Mouse (Mus musculus): Measurements from ENCODE around the gene Snn. TPM values are rescaled to one million over a fixed set of nuclear protein-coding genes. Genes with fewer than 3 reads are reported as not detected.

The Snn gene
- polyA plus RNA-seq, 1 experiment from 2014 or later, result 31.0 TPM

GRCm38 (mm10) chr16:11040603-11041002 is 20.1 kb upstream of the Snn start:
- DNase-seq (ENCODE audit: low spot score) (no peak), ATAC-seq (replicated peaks; ENCODE audit: low FRiP score, low read depth) (no peak)
- WGBS, result 70% methylated on average over 2 of the region's 2 CpGs
- H3K4me3 ChIP-seq (replicated peaks; ENCODE audit: low read depth, low read length), result no peak overlapping the region
- no peak for TF ChIP-seq CTCF (IDR thresholded peaks at IDR 0.05; ENCODE audit: low read depth)
- no peak overlapping the region for H3K27ac ChIP-seq
- no peak overlapping the region for H3K4me2 ChIP-seq (ENCODE audit: low read length)
- H3K4me1 ChIP-seq (replicated peaks; ENCODE audit: insufficient read depth, low read length), result no peaks in the 10 kb centered on the region
- no peaks in the 10 kb centered on the region for H3K9me3 ChIP-seq (replicated peaks; ENCODE audit: low read length)
- no peaks in the 10 kb centered on the region for H3K27me3 ChIP-seq (ENCODE audit: insufficient read depth, low read length)
- no peaks in the 10 kb centered on the region for H3K36me3 ChIP-seq (ENCODE audit: insufficient read depth, low read length)
- H3K9ac ChIP-seq (ENCODE audit: low read depth, low read length), result no peak overlapping the region

GRCm38 (mm10) chr16:11043239-11043638 is 17.5 kb upstream of the Snn start:
- 81% methylated on average over 5 of the region's 5 CpGs for WGBS
- no peaks in the 10 kb centered on the region for H3K27me3 ChIP-seq (ENCODE audit: insufficient read depth, low read length)
- H3K4me1 ChIP-seq (replicated peaks; ENCODE audit: insufficient read depth, low read length), result no peaks in the 10 kb centered on the region
- no peak for DNase-seq (ENCODE audit: low spot score)
- H3K9me3 ChIP-seq (replicated peaks; ENCODE audit: low read length), result no peaks in the 10 kb centered on the region
- H3K9ac ChIP-seq (ENCODE audit: low read depth, low read length), result no peak overlapping the region
- H3K4me2 ChIP-seq (ENCODE audit: low read length), result no peak overlapping the region
- H3K27ac ChIP-seq, result no peak overlapping the region
- no peak overlapping the region for H3K4me3 ChIP-seq (replicated peaks; ENCODE audit: low read depth, low read length)
- ATAC-seq (replicated peaks; ENCODE audit: low FRiP score, low read depth), result no peak
- TF ChIP-seq CTCF (IDR thresholded peaks at IDR 0.05; ENCODE audit: low read depth), result no peak
- no peaks in the 10 kb centered on the region for H3K36me3 ChIP-seq (ENCODE audit: insufficient read depth, low read length)

DNA sequence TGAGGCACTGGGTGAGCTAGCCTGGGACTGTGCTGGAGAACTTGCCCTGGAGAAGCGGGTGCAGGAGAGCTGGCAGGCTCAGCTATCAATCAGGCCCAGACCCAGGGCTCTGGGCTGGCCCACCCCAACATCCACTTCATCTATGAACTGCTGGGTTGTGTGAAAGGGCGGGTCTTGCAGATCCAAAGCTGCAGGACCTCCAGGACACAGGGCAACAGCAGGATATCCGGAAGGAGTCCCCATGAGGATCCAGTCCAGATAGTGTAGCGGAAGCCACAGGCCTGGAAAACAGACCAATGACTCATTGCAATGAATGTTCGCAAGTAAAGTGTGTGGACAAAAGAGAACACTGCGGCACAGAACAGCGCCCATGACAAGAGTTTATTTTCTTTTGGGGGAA is 14.3 kb upstream of the Snn start:
- no peaks in the 10 kb centered on the region for H3K9me3 ChIP-seq (replicated peaks; ENCODE audit: low read length)
- H3K4me3 ChIP-seq (replicated peaks; ENCODE audit: low read depth, low read length), result no peak overlapping the region
- WGBS, result 83% methylated on average over 7 of the region's 7 CpGs
- DNase-seq (ENCODE audit: low spot score), result peak; percentile 9
- no peaks in the 10 kb centered on the region for H3K4me1 ChIP-seq (replicated peaks; ENCODE audit: insufficient read depth, low read length)
- H3K27me3 ChIP-seq (ENCODE audit: insufficient read depth, low read length), result no peaks in the 10 kb centered on the region
- H3K27ac ChIP-seq, result no peak overlapping the region
- no peak overlapping the region for H3K9ac ChIP-seq (ENCODE audit: low read depth, low read length)
- peak; percentile 43; the same call in 1 of the 2 replicates for ATAC-seq (replicated peaks; ENCODE audit: low FRiP score, low read depth)
- TF ChIP-seq CTCF (IDR thresholded peaks at IDR 0.05; ENCODE audit: low read depth), result no peak
- no peaks in the 10 kb centered on the region for H3K36me3 ChIP-seq (ENCODE audit: insufficient read depth, low read length)
- no peak overlapping the region for H3K4me2 ChIP-seq (ENCODE audit: low read length)

- Histone ChIP-seq H3K4me1 (replicated peaks; ENCODE audit: insufficient read depth, low read length) (no peaks in the 10 kb centered on the region), H3K4me2 (ENCODE audit: low read length) (no peak overlapping the region), H3K9ac (ENCODE audit: low read depth, low read length) (no peak overlapping the region), H3K27me3 (ENCODE audit: insufficient read depth, low read length) (no peaks in the 10 kb centered on the region), H3K27ac (no peak overlapping the region), H3K9me3 (replicated peaks; ENCODE audit: low read length) (no peaks in the 10 kb centered on the region), H3K4me3 (replicated peaks; ENCODE audit: low read depth, low read length) (no peak overlapping the region), H3K36me3 (ENCODE audit: insufficient read depth, low read length) (no peaks in the 10 kb centered on the region)
- DNase-seq (ENCODE audit: low spot score) (no peak), ATAC-seq (replicated peaks; ENCODE audit: low FRiP score, low read depth) (no peak)
- TF ChIP-seq CTCF (IDR thresholded peaks at IDR 0.05; ENCODE audit: low read depth), result no peak
- WGBS, result 84% methylated on average over 7 of the region's 7 CpGs
These were observed 13.6 kb upstream of the Snn start for GRCm38 (mm10) chr16:11047130-11047529.

DNA sequence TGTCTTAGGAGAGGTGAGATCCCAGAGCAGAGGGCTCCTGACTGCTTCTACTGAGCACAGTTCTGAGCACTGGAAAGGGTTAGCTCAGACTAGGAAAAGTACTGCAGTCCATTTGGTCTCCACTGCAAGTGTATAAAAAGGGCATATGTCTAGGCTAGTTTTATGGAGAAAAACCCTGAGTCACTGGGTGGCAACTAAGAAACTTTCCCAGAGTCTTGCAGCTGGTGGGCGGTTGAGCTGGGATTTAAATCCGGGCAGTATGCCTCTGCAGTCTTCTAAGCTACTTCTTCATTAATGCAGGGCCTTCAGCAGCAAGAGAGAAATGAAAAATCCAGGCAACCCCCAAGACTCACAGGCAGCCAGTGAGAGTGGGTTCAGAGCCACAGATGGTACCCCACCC is 10.5 kb upstream of the Snn start:
- WGBS, result 88% methylated on average over 2 of the region's 2 CpGs
- ATAC-seq (replicated peaks; ENCODE audit: low FRiP score, low read depth), result no peak

DNA sequence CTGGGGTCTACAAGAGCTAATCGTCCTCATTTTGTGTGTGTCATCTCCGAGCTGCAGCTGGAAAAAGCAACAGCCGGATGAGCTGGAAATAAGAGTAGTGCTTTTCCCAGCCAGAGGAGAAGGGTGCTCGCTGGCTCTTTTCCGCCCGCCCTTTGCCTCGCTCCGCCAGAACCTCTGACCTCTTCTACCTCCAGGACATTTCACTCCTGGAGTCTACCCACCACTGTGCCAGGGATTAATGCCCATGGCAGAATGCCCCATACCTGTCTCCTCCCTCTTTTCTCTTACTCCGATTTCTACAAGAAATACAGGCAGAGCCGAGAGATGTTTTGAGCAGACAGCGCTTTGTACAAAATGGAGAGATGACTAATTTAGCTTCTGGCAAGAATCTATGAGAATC is 9.6 kb upstream of the Snn start:
- Histone ChIP-seq H3K9me3 (replicated peaks; ENCODE audit: low read length) (no peaks in the 10 kb centered on the region), H3K4me2 (ENCODE audit: low read length) (no peak overlapping the region), H3K36me3 (ENCODE audit: insufficient read depth, low read length) (no peaks in the 10 kb centered on the region), H3K9ac (ENCODE audit: low read depth, low read length) (no peak overlapping the region), H3K27ac (no peak overlapping the region), H3K4me3 (replicated peaks; ENCODE audit: low read depth, low read length) (no peak overlapping the region), H3K4me1 (replicated peaks; ENCODE audit: insufficient read depth, low read length) (no peaks in the 10 kb centered on the region), H3K27me3 (ENCODE audit: insufficient read depth, low read length) (no peaks in the 10 kb centered on the region)
- no peak for TF ChIP-seq CTCF (IDR thresholded peaks at IDR 0.05; ENCODE audit: low read depth)
- ATAC-seq (replicated peaks; ENCODE audit: low FRiP score, low read depth), result no peak
- 85% methylated on average over 11 of the region's 11 CpGs for WGBS
- DNase-seq (ENCODE audit: low spot score), result no peak

More for the DNA sequence above, 10.5 kb upstream of the Snn start:
- H3K4me2 ChIP-seq (ENCODE audit: low read length), result no peak overlapping the region
- H3K36me3 ChIP-seq (ENCODE audit: insufficient read depth, low read length), result no peaks in the 10 kb centered on the region
- TF ChIP-seq CTCF (IDR thresholded peaks at IDR 0.05; ENCODE audit: low read depth), result no peak
- no peak overlapping the region for H3K4me3 ChIP-seq (replicated peaks; ENCODE audit: low read depth, low read length)
- H3K9me3 ChIP-seq (replicated peaks; ENCODE audit: low read length), result no peaks in the 10 kb centered on the region
- H3K27ac ChIP-seq, result no peak overlapping the region
- no peak for DNase-seq (ENCODE audit: low spot score)
- H3K4me1 ChIP-seq (replicated peaks; ENCODE audit: insufficient read depth, low read length), result no peaks in the 10 kb centered on the region
- H3K27me3 ChIP-seq (ENCODE audit: insufficient read depth, low read length), result no peaks in the 10 kb centered on the region
- H3K9ac ChIP-seq (ENCODE audit: low read depth, low read length), result no peak overlapping the region

DNA sequence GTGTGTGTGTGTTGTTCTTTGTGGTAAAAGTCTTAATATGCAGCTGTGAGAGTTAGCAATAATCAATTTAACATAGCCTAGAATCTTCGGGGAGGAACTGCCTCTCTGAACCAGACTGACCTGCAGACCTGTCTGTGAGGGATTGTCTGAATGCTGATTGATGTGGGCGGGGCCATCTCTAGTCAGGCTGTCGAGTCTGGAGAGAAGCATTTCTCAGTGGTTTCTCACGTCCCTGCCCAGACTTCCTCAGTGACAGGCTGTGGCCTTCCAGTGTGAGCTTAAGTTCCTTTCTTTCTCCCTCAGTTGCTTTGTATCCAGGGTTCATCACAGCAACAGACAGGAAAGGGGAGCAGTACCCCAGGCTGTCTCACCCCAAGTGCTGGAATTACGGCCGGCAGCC is 6.3 kb upstream of the Snn start:
- H3K36me3 ChIP-seq (ENCODE audit: insufficient read depth, low read length), result no peaks in the 10 kb centered on the region
- H3K4me3 ChIP-seq (replicated peaks; ENCODE audit: low read depth, low read length), result no peak overlapping the region
- no peak overlapping the region for H3K9ac ChIP-seq (ENCODE audit: low read depth, low read length)
- no peaks in the 10 kb centered on the region for H3K27me3 ChIP-seq (ENCODE audit: insufficient read depth, low read length)
- no peak overlapping the region for H3K27ac ChIP-seq
- no peak for DNase-seq (ENCODE audit: low spot score)
- H3K4me1 ChIP-seq (replicated peaks; ENCODE audit: insufficient read depth, low read length), result no peaks in the 10 kb centered on the region
- no peak overlapping the region for H3K4me2 ChIP-seq (ENCODE audit: low read length)
- TF ChIP-seq CTCF (IDR thresholded peaks at IDR 0.05; ENCODE audit: low read depth), result no peak
- WGBS, result 66% methylated on average over 6 of the region's 6 CpGs
- no peaks in the 10 kb centered on the region for H3K9me3 ChIP-seq (replicated peaks; ENCODE audit: low read length)
- no peak for ATAC-seq (replicated peaks; ENCODE audit: low FRiP score, low read depth)
